Mouse (Mus musculus) forebrain, embryonic 16.5 days (tissue): ENCODE data around the gene Nlgn2. TPM values are rescaled to one million over a fixed set of nuclear protein-coding genes. Genes with fewer than 3 reads are reported as not detected.

ENCODE experiments used
- ATAC-seq: fragments of 200-750 bp; cut with Nextera tagmentation; 2 replicates; pipeline ENCODE4 v1.8.0; 2017; ENCODE audit warnings: mild to moderate bottlenecking, moderate library complexity
- H3K27ac ChIP-seq: fragments of 300-500 bp; sonication (generic); 2 replicates; pipeline ENCODE4 v1.5.1; 2014; ENCODE audit warnings: low read length, control low read depth
- H3K27me3 ChIP-seq: fragments of 300-500 bp; sonication (generic); replicated peaks from 2 replicates; pipeline ENCODE4 v1.6.1; 2014; ENCODE audit warnings: low read length; ENCODE audit not compliant: control insufficient read depth, insufficient read depth
- H3K36me3 ChIP-seq: fragments of 300-500 bp; sonication (generic); 2 replicates; pipeline ENCODE4 v1.6.1; 2014; ENCODE audit not compliant: control insufficient read depth, insufficient read depth
- H3K4me1 ChIP-seq: fragments of 300-500 bp; sonication (generic); replicated peaks from 2 replicates; pipeline ENCODE4 v1.6.1; 2014; ENCODE audit warnings: low read length; ENCODE audit not compliant: control insufficient read depth, insufficient read depth
- H3K4me2 ChIP-seq: fragments of 300-500 bp; sonication (generic); 2 replicates; pipeline ENCODE4 v1.6.1; 2014; ENCODE audit warnings: mild to moderate bottlenecking, low read length, control low read depth
- H3K4me3 ChIP-seq: fragments of 300-500 bp; sonication (generic); replicated peaks from 2 replicates; pipeline ENCODE4 v1.5.1; 2014; ENCODE audit warnings: mild to moderate bottlenecking, low read length, control low read depth
- H3K9ac ChIP-seq: fragments of 300-500 bp; sonication (generic); replicated peaks from 2 replicates; pipeline ENCODE4 v1.6.1; 2014; ENCODE audit warnings: low read depth, low read length, control low read depth
- H3K9me3 ChIP-seq: fragments of 300-500 bp; sonication (generic); 2 replicates; pipeline ENCODE4 v1.6.1; 2016; ENCODE audit warnings: low read length; ENCODE audit not compliant: control insufficient read depth
- WGBS: fragments of 180-500 bp; shearing (Covaris S2); extraction: QIAGEN DNeasy Blood & Tissue Kit; methylation state at CpG from one replicate; pipeline ENCODE4 v1.1.7; 2014; 5-methylcytosine and 5-hydroxymethylcytosine counted together
- polyA plus RNA-seq: library from polyadenylated mRNA; unstranded; fragments of >200 nt; fragmentation: Nextera tagmentation; extraction: Ambion mirVana; gene quantifications from 2 replicates; pipeline ENCODE4 v1.2.1, GENCODE M21; 2015

The Nlgn2 gene
- polyA plus RNA-seq, 1 experiment from 2014 or later = 22.8 TPM

- H3K4me2 ChIP-seq = peak overlapping the region; percentile 72
- 2% methylated on average over 18 of the region's 18 CpGs for WGBS
- peak; percentile 45 for ATAC-seq
- peaks cover 16% of the 10 kb centered on the region for H3K4me1 ChIP-seq
- H3K9me3 ChIP-seq = no peaks in the 10 kb centered on the region
- peak overlapping the region; percentile 59 for H3K9ac ChIP-seq
- peaks cover 5% of the 10 kb centered on the region; the same call in 1 of the 2 replicates for H3K27me3 ChIP-seq
- peak overlapping the region; percentile 44 for H3K4me3 ChIP-seq
- H3K27ac ChIP-seq = no peak overlapping the region
- no peaks in the 10 kb centered on the region for H3K36me3 ChIP-seq
Observed at GRCm38 (mm10) chr11:69880506-69880852, 42.9 kb upstream of the Nlgn2 start.

DNA sequence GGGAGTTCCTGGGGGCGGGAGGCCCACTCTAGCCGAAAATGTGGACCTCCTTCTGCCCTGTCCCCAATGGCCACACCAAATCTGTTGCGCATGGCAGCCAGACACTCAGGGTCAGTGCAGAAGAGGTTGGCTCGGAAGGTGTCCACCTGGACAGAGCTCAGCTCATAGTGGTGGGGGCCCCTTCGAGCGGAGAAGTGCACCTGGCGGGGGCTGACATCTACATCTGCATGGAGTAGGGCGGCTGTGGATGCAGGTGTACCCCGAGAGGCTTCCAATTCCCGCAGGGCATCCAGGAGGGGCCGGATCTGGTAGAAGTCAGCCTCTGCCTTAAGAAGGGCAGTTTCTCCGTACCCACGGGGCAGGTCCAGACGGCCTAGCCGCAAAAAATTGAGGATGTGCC, 42.1 kb upstream of the Nlgn2 start:
- H3K9ac ChIP-seq = 0 out of 2 replicates have a peak overlapping the region, but pooled peaks have one; percentile 8
- no peak overlapping the region for H3K27ac ChIP-seq
- H3K27me3 ChIP-seq = peaks cover 5% of the 10 kb centered on the region; the same call in 1 of the 2 replicates
- H3K9me3 ChIP-seq = no peaks in the 10 kb centered on the region
- no peak overlapping the region for H3K4me3 ChIP-seq
- 51% methylated on average over 15 of the region's 15 CpGs for WGBS
- H3K4me1 ChIP-seq = peaks cover 16% of the 10 kb centered on the region
- ATAC-seq = no peak
- H3K4me2 ChIP-seq = no peak overlapping the region
- no peaks in the 10 kb centered on the region for H3K36me3 ChIP-seq

- H3K4me3 ChIP-seq = no peak overlapping the region
- no peak overlapping the region for H3K27ac ChIP-seq
- H3K4me1 ChIP-seq = peaks cover 16% of the 10 kb centered on the region
- H3K9me3 ChIP-seq = no peaks in the 10 kb centered on the region
- H3K36me3 ChIP-seq = no peaks in the 10 kb centered on the region
- 86% methylated on average over 6 of the region's 6 CpGs for WGBS
- H3K27me3 ChIP-seq = peaks cover 5% of the 10 kb centered on the region; the same call in 1 of the 2 replicates
- no peak overlapping the region for H3K4me2 ChIP-seq
- H3K9ac ChIP-seq = no peak overlapping the region
- no peak for ATAC-seq
Observed at GRCm38 (mm10) chr11:69878952-69879351, 41.4 kb upstream of the Nlgn2 start.

DNA sequence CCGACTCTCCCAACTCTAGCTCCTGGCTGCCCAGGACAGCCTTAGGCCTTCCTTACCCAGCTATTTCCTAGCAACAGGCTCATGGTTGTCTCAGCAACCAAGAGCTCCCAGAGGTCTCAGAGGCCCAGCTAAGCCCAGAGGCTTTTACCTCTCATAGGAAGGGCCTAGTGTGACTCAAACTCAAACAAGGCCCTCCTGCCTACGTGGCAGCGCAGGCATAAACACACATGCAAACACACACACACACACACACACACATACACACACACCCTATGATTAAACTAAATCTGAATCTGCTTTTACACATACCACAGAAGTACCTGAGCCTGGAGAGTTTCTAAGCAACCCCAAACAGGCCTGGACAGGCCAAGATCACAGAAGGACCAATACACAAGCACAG, 40.8 kb upstream of the Nlgn2 start:
- no peak for ATAC-seq
- 83% methylated on average over 3 of the region's 3 CpGs for WGBS
- Histone ChIP-seq H3K27me3 (peaks cover 5% of the 10 kb centered on the region; the same call in 1 of the 2 replicates), H3K4me2 (no peak overlapping the region), H3K4me3 (no peak overlapping the region), H3K36me3 (no peaks in the 10 kb centered on the region), H3K9ac (no peak overlapping the region), H3K27ac (no peak overlapping the region), H3K9me3 (no peaks in the 10 kb centered on the region), H3K4me1 (peaks cover 16% of the 10 kb centered on the region)

- H3K4me3 ChIP-seq = no peak within 1 kb of the TSS
- no peaks in the 10 kb centered on the region for H3K9me3 ChIP-seq
- no peak within 1 kb of the TSS for H3K9ac ChIP-seq
Observed at GRCm38 (mm10) chr11:69877878-69878277, 40.3 kb upstream of the Nlgn2 start, which contains the start of gene Tmem95. Gene Tmem95, minus strand, starts transcription at chr11:69878018.

GRCm38 (mm10) chr11:69876867-69877266, 39.3 kb upstream of the Nlgn2 start:
- Histone ChIP-seq H3K9ac (no peak overlapping the region), H3K27ac (no peak overlapping the region), H3K4me3 (no peak overlapping the region), H3K36me3 (no peaks in the 10 kb centered on the region), H3K4me2 (peak overlapping the region; percentile 24), H3K9me3 (no peaks in the 10 kb centered on the region), H3K4me1 (peaks cover 16% of the 10 kb centered on the region), H3K27me3 (peaks cover 3% of the 10 kb centered on the region; the same call in 1 of the 2 replicates)
- peak; percentile 45; the same call in 1 of the 2 replicates for ATAC-seq
- WGBS = 3% methylated on average over 12 of the region's 12 CpGs

More at GRCm38 (mm10) chr11:69877878-69878277, 40.3 kb upstream of the Nlgn2 start, which contains the start of gene Tmem95:
- Histone ChIP-seq H3K27me3 (peaks cover 5% of the 10 kb centered on the region; the same call in 1 of the 2 replicates), H3K4me2 (peak within 1 kb of the TSS; percentile 24), H3K4me1 (peaks cover 16% of the 10 kb centered on the region), H3K27ac (no peak within 1 kb of the TSS), H3K36me3 (no peaks in the 10 kb centered on the region)
- 83% methylated on average over 11 of the region's 11 CpGs for WGBS
- ATAC-seq = no peak

- no peak overlapping the region for H3K27ac ChIP-seq
- no peak for ATAC-seq
- H3K9ac ChIP-seq = no peak overlapping the region
- no peaks in the 10 kb centered on the region for H3K36me3 ChIP-seq
- H3K4me3 ChIP-seq = no peak overlapping the region
- no peaks in the 10 kb centered on the region for H3K9me3 ChIP-seq
- H3K4me2 ChIP-seq = no peak overlapping the region
- H3K27me3 ChIP-seq = peaks cover 2% of the 10 kb centered on the region; the same call in 1 of the 2 replicates
- H3K4me1 ChIP-seq = peaks cover 11% of the 10 kb centered on the region
- 74% methylated on average over 7 of the region's 7 CpGs for WGBS
Observed at GRCm38 (mm10) chr11:69876186-69876585, 38.6 kb upstream of the Nlgn2 start.

GRCm38 (mm10) chr11:69872451-69872850, 34.9 kb upstream of the Nlgn2 start:
- Histone ChIP-seq H3K9ac (no peak overlapping the region), H3K27ac (no peak overlapping the region), H3K4me1 (0 out of 2 replicates have a peak, but pooled peaks cover 3% of the 10 kb centered on the region), H3K4me2 (no peak overlapping the region), H3K36me3 (no peaks in the 10 kb centered on the region), H3K27me3 (no peaks in the 10 kb centered on the region; the same call in 1 of the 2 replicates), H3K4me3 (no peak overlapping the region), H3K9me3 (no peaks in the 10 kb centered on the region)
- ATAC-seq = no peak
- 84% methylated on average over 4 of the region's 4 CpGs for WGBS

GRCm38 (mm10) chr11:69871822-69872221, 34.2 kb upstream of the Nlgn2 start:
- WGBS = 89% methylated on average over 7 of the region's 7 CpGs
- Histone ChIP-seq H3K36me3 (no peaks in the 10 kb centered on the region), H3K4me3 (no peak overlapping the region), H3K4me1 (no peaks in the 10 kb centered on the region), H3K4me2 (no peak overlapping the region), H3K27ac (no peak overlapping the region), H3K9ac (no peak overlapping the region), H3K27me3 (no peaks in the 10 kb centered on the region; the same call in 1 of the 2 replicates), H3K9me3 (no peaks in the 10 kb centered on the region)
- no peak for ATAC-seq
